Mouse (Mus musculus) testis, adult 2 months (tissue): ENCODE measurements around the gene Ppp1r9a.

ENCODE experiments used
- CTCF ChIP-seq: fragments of 200-500 bp; IDR thresholded peaks from 2 replicates; pipeline ENCODE4 v1.5.1; 2012; ENCODE audit warnings: low read depth, mild to moderate bottlenecking, inconsistent platforms, low read length, moderate library complexity; ENCODE audit not compliant: control insufficient read depth, insufficient read depth, insufficient replicate concordance
- POLR2A ChIP-seq: fragments of 200-500 bp; IDR thresholded peaks from 2 replicates; pipeline ENCODE4 v1.6.1; 2012; ENCODE audit warnings: low read depth, mild to moderate bottlenecking, inconsistent platforms, low read length, moderate library complexity; ENCODE audit not compliant: control insufficient read depth

DNA sequence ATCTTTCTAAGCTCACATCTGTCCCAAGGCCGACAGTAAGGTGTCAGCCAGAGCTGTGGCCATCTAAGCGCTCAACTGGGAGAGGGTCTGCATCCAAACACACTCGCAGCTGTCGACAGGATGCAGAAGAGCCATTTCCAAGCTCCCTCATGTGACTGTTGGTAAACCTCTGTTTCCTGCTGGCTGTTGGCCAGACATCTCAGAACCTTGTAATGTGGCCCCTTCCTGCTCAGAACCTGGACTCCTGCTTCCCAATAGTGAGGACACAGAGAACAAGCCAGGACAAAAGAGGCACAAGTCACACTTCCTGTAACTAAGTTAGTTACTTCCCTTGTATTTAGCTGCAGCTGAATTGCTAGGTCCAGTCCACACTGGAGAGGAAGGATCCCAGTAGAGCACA lies 190.8 kb downstream of the Ppp1r9a start:
- no peak for TF ChIP-seq POLR2A
- no peak for TF ChIP-seq CTCF
